Mouse (Mus musculus): ENCODE results near the gene Dnajb12.

GRCm38 (mm10) chr10:59831950-59832349 lies 47.4 kb upstream of the Dnajb12 start:
- no peak for TF ChIP-seq POLR2A (IDR thresholded peaks at IDR 0.05; ENCODE audit: low read depth, low read length)
- no peak for TF ChIP-seq CTCF (IDR thresholded peaks at IDR 0.05; ENCODE audit: extremely low read depth, insufficient read length, insufficient replicate concordance, low read depth, low read length)
